Comparison of ENCODE assay signal across 11 mouse cellular contexts in genomic region chr4:125696182-125696939, GRCm38 (mm10).
DNase-seq lines count a peak whose midpoint lies in the region; ATAC-seq and TF ChIP-seq lines count a peak whose summit lies in the region.
"Had no signal": no experiment of that assay in that cellular context is flagged by ENCODE, and none has a peak within 500 bp of the region (broad histone marks: within the 10 kb centered on the region; RNA-seq: fewer than 3 reads in every experiment).

No protein-coding gene starts in this region.

- H3K4me2 ChIP-seq in hindbrain, embryonic 14.5 days (replicated peaks), result 0 out of 2 replicates have a peak overlapping the region, but pooled peaks have one; percentile 0
- no peak overlapping the region for H3K4me2 ChIP-seq in neural tube, embryonic 14.5 days (ENCODE audit: low read depth, low read length)
- H3K4me2 ChIP-seq in stomach, postnatal 0 days (replicated peaks; ENCODE audit: low read depth), result no peak overlapping the region
- H3K4me2 ChIP-seq: liver, embryonic 11.5 days had no signal

- no peaks in the 10 kb centered on the region for H3K36me3 ChIP-seq in embryonic facial prominence, embryonic 10.5 days (replicated peaks)
- H3K36me3 ChIP-seq in hindbrain, embryonic 14.5 days (replicated peaks; ENCODE audit: control insufficient read depth, insufficient read depth), result peaks cover 2% of the 10 kb centered on the region
- no peaks in the 10 kb centered on the region for H3K36me3 ChIP-seq in neural tube, embryonic 14.5 days (ENCODE audit: control insufficient read depth, insufficient read depth, low read length)
- no peaks in the 10 kb centered on the region for H3K36me3 ChIP-seq in stomach, postnatal 0 days (ENCODE audit: control insufficient read depth, insufficient read depth, low read length)

- H3K9ac ChIP-seq in hindbrain, embryonic 14.5 days, result 0 out of 2 replicates have a peak overlapping the region, but pooled peaks have one; percentile 16
- no peak overlapping the region for H3K9ac ChIP-seq in neural tube, embryonic 14.5 days (replicated peaks; ENCODE audit: low read depth, low read length)
- H3K9ac ChIP-seq in stomach, postnatal 0 days (ENCODE audit: low read length), result no peak overlapping the region

- H3K9me3 ChIP-seq in embryonic facial prominence, embryonic 10.5 days, result no peaks in the 10 kb centered on the region
- H3K9me3 ChIP-seq in hindbrain, embryonic 14.5 days (ENCODE audit: control insufficient read depth, low read length), result no peaks in the 10 kb centered on the region
- H3K9me3 ChIP-seq in neural tube, embryonic 14.5 days (ENCODE audit: control insufficient read depth, low read length), result no peaks in the 10 kb centered on the region
- no peaks in the 10 kb centered on the region for H3K9me3 ChIP-seq in stomach, postnatal 0 days (ENCODE audit: control insufficient read depth, low read length)

- 19% methylated on average over 18 of the region's 18 CpGs for WGBS in embryonic facial prominence, embryonic 10.5 days
- 6% methylated on average over 18 of the region's 18 CpGs for WGBS in hindbrain, embryonic 14.5 days
- 8% methylated on average over 18 of the region's 18 CpGs for WGBS in neural tube, embryonic 14.5 days
- 36% methylated on average over 18 of the region's 18 CpGs for WGBS in stomach, postnatal 0 days

- H3K27me3 ChIP-seq in embryonic facial prominence, embryonic 10.5 days (replicated peaks; ENCODE audit: low read depth, poor library complexity, severe bottlenecking), result peaks cover 65% of the 10 kb centered on the region
- no peaks in the 10 kb centered on the region for H3K27me3 ChIP-seq in hindbrain, embryonic 14.5 days (ENCODE audit: control insufficient read depth, insufficient read depth, low read length)
- H3K27me3 ChIP-seq in neural tube, embryonic 14.5 days (ENCODE audit: control insufficient read depth, insufficient read depth, low read length), result peaks cover 2% of the 10 kb centered on the region; the same call in 1 of the 2 replicates
- no peaks in the 10 kb centered on the region for H3K27me3 ChIP-seq in stomach, postnatal 0 days (ENCODE audit: control insufficient read depth, insufficient read depth, low read length)

- H3K4me3 ChIP-seq in embryonic facial prominence, embryonic 10.5 days, result no peak overlapping the region; the same call in 1 of the 2 replicates
- no peak overlapping the region for H3K4me3 ChIP-seq in hindbrain, embryonic 14.5 days (replicated peaks; ENCODE audit: low read length)
- no peak overlapping the region for H3K4me3 ChIP-seq in neural tube, embryonic 14.5 days (ENCODE audit: low read depth, low read length)
- H3K4me3 ChIP-seq in stomach, postnatal 0 days (ENCODE audit: low read depth, low read length), result no peak overlapping the region

- no peak overlapping the region for H3K27ac ChIP-seq in embryonic facial prominence, embryonic 10.5 days (replicated peaks)
- peak overlapping the region; percentile 52 for H3K27ac ChIP-seq in hindbrain, embryonic 14.5 days
- peak overlapping the region; percentile 22; the same call in 1 of the 2 replicates for H3K27ac ChIP-seq in neural tube, embryonic 14.5 days (ENCODE audit: low read depth, low read length)
- no peak overlapping the region for H3K27ac ChIP-seq in stomach, postnatal 0 days (replicated peaks)

- peak; percentile 92 for ATAC-seq in hindbrain, embryonic 14.5 days (ENCODE audit: low FRiP score)
- peak; percentile 95 for ATAC-seq in neural tube, embryonic 14.5 days (ENCODE audit: low read depth)
- no peak for ATAC-seq in megakaryocyte, adult 5-6 weeks (ENCODE audit: poor library complexity, severe bottlenecking)
- ATAC-seq in stomach, postnatal 0 days (ENCODE audit: low FRiP score, low TSS enrichment), result no peak

- no peak for TF ChIP-seq CTCF in stomach, postnatal 0 days (IDR thresholded peaks at IDR 0.05; ENCODE audit: low read depth)

- TF ChIP-seq EP300 in stomach, postnatal 0 days (optimal IDR thresholded peaks at IDR 0.05), result no peak

- DNase-seq in kidney, postnatal 4 days, result peak; percentile 19 to 28
- DNase-seq in kidney, postnatal 14 days, result no peak
- peak; percentile 66 for DNase-seq in embryonic facial prominence, embryonic 10.5 days (ENCODE audit: low spot score)
- DNase-seq in hindbrain, embryonic 14.5 days (ENCODE audit: low spot score), result peak; percentile 40
- no peak for DNase-seq in cerebellum, adult 8-10 months
- DNase-seq in stomach, postnatal 0 days (ENCODE audit: low spot score), result no peak
- DNase-seq: cerebellum, adult 9-11 months; kidney, postnatal 36 days had no signal

- peaks cover 61% of the 10 kb centered on the region for H3K4me1 ChIP-seq in embryonic facial prominence, embryonic 10.5 days
- peaks cover 27% of the 10 kb centered on the region for H3K4me1 ChIP-seq in hindbrain, embryonic 14.5 days (replicated peaks; ENCODE audit: control insufficient read depth, insufficient read depth, low read length)
- H3K4me1 ChIP-seq in neural tube, embryonic 14.5 days (ENCODE audit: control insufficient read depth, insufficient read depth, low read length), result peaks cover 29% of the 10 kb centered on the region
- H3K4me1 ChIP-seq in stomach, postnatal 0 days (replicated peaks; ENCODE audit: control insufficient read depth, insufficient read depth), result no peaks in the 10 kb centered on the region

Comparison
In these comparisons a context has a peak if more than half of its experiments do, and no peak if none do; other contexts are left out.
1. DNase-seq: peak in kidney, postnatal 4 days (2 of 2), embryonic facial prominence, embryonic 10.5 days (single experiment) and hindbrain, embryonic 14.5 days (single experiment); none in kidney, postnatal 14 days (single experiment), cerebellum, adult 8-10 months (single experiment) and stomach, postnatal 0 days (single experiment).
2. H3K27ac ChIP-seq: peak in hindbrain, embryonic 14.5 days (single experiment) and neural tube, embryonic 14.5 days (single experiment); none in embryonic facial prominence, embryonic 10.5 days (single experiment) and stomach, postnatal 0 days (single experiment).
3. ATAC-seq: peak in hindbrain, embryonic 14.5 days (single experiment) and neural tube, embryonic 14.5 days (single experiment); none in megakaryocyte, adult 5-6 weeks (single experiment) and stomach, postnatal 0 days (single experiment).